Mouse (Mus musculus) bone marrow macrophage, adult 2 months (primary cell): ENCODE results near the gene Lalba. TPM values are rescaled to one million over a fixed set of nuclear protein-coding genes. Genes with fewer than 3 reads are reported as not detected.
A peak's percentile ranks its signal among the peaks of the same experiment; 100 is the strongest.

Source experiments
- H3K27ac ChIP-seq: 2 replicates; pipeline ENCODE4 v1.5.1; 2012; ENCODE audit warnings: low read depth, low read length; ENCODE audit not compliant: insufficient read depth
- H3K4me1 ChIP-seq: 2 replicates; pipeline ENCODE4 v1.6.1; 2012; ENCODE audit warnings: low read length; ENCODE audit not compliant: control insufficient read depth, insufficient read depth
- H3K4me3 ChIP-seq: 2 replicates; pipeline ENCODE4 v1.5.1; 2012; ENCODE audit warnings: mild to moderate bottlenecking, low read length, moderate library complexity; ENCODE audit not compliant: insufficient read depth
- CTCF ChIP-seq: IDR thresholded peaks from 2 replicates; pipeline ENCODE4 v1.5.1; 2012; ENCODE audit warnings: low read depth, mild to moderate bottlenecking, low read length, moderate library complexity
- POLR2A ChIP-seq: IDR thresholded peaks from 2 replicates; pipeline ENCODE4 v1.6.1; 2012; ENCODE audit warnings: mild to moderate bottlenecking, low read depth, low read length, borderline replicate concordance
- polyA plus RNA-seq: library from polyadenylated mRNA; stranded (reverse); fragments of >200 nt; gene quantifications from 2 replicates; pipeline ENCODE4 v1.2.4, GENCODE M21; 2012; ENCODE audit not compliant: missing spikeins, insufficient read depth, insufficient read length

The Lalba gene
- polyA plus RNA-seq, 1 experiment: not detected

DNA sequence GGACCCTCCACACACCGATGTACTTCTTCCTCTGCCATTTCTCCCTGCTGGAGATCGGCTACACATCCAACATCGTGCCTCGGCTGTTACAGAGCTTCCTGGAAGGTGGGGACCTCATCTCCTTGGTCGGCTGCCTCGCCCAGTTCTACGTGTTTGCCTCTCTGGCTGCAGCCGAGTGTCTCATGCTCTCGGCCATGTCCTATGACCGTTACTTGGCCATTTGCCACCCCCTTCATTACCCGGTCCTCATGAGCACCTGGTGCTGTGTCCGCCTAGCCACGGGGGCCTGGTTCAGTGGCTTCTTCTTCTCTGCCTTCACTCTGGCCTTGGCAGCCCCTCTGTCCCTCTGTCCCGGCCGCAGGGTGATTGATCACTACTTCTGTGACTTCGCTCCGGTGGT is 15.1 kb upstream of the Lalba start:
- TF ChIP-seq POLR2A (no peak), CTCF (no peak)
- no peaks in the 10 kb centered on the region for H3K4me1 ChIP-seq
- no peak overlapping the region for H3K27ac ChIP-seq
- no peak overlapping the region for H3K4me3 ChIP-seq

DNA sequence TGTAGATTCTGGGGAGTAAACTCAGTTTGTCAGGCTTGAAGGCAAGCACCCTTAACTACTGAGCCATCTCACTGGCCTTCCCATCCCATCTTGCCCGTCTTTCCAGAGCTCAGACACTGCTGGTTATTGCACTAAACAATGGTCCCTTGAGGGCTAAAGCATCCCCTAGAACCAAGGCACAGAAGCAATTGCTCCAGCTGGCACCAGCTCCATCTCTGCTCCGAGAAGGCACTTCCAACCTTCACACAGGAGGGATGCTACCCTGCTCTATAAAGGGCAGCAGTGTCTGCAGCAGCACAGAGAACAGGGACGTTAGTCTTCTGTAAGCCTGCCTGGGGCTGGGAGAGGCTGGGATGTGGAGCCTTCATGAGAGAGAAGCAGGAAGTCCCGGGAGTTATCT is 9.6 kb upstream of the Lalba start, which contains the start of gene Olfr279:
Gene Olfr279, plus strand, starts transcription at position 301 of the 400 bp plus-strand sequence.
- Histone ChIP-seq H3K4me3 (no peak within 1 kb of the TSS), H3K4me1 (no peaks in the 10 kb centered on the region), H3K27ac (no peak within 1 kb of the TSS)
- TF ChIP-seq CTCF (no peak), POLR2A (no peak)

GRCm38 (mm10) chr15:98491332-98491731 is 8.8 kb upstream of the Lalba start:
- H3K4me3 ChIP-seq: no peak overlapping the region
- no peak for TF ChIP-seq CTCF
- TF ChIP-seq POLR2A: no peak
- no peaks in the 10 kb centered on the region for H3K4me1 ChIP-seq
- no peak overlapping the region for H3K27ac ChIP-seq

GRCm38 (mm10) chr15:98486433-98487021 is 4.0 kb upstream of the Lalba start:
- Histone ChIP-seq H3K4me3 (no peak overlapping the region), H3K4me1 (peaks cover 14% of the 10 kb centered on the region), H3K27ac (no peak overlapping the region)
- TF ChIP-seq POLR2A (no peak), CTCF (no peak)

- Histone ChIP-seq H3K4me1 (peaks cover 14% of the 10 kb centered on the region), H3K4me3 (peak overlapping the region; percentile 5; the same call in 1 of the 2 replicates), H3K27ac (peak overlapping the region; percentile 94)
- TF ChIP-seq CTCF (no peak), POLR2A (no peak)
These were observed 1.7 kb upstream of the Lalba start for GRCm38 (mm10) chr15:98483907-98484886.

GRCm38 (mm10) chr15:98479568-98480102 is 2.9 kb downstream of the Lalba start:
- no peak overlapping the region for H3K27ac ChIP-seq
- H3K4me1 ChIP-seq: peaks cover 11% of the 10 kb centered on the region
- no peak overlapping the region for H3K4me3 ChIP-seq
- TF ChIP-seq POLR2A: no peak
- no peak for TF ChIP-seq CTCF

- TF ChIP-seq POLR2A: no peak
- TF ChIP-seq CTCF: no peak
- Histone ChIP-seq H3K27ac (no peak overlapping the region), H3K4me3 (no peak overlapping the region), H3K4me1 (no peaks in the 10 kb centered on the region)
These were observed 6.2 kb downstream of the Lalba start for GRCm38 (mm10) chr15:98476281-98476680.

DNA sequence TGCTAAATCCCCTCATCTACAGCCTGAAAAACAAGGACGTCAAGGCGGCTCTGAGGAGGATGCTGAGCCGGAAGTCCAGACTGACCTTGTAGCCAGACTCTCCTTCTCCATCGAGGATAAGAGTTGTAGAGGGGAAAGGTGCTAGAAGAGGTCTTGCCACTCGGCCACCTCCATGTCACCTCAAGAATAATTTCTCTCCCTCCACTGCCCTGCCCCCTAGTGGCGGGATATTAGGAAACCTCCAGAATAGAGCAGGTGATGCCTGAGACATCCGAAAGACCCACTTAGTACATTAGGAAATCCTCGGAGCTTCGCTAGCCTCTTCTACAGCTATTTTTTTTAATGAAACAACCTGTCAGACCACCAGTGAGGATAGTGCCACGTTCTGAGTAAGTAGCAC is 7.1 kb downstream of the Lalba start:
- TF ChIP-seq POLR2A (no peak), CTCF (peak; percentile 40; the same call in 1 of the 2 replicates)
- Histone ChIP-seq H3K27ac (no peak overlapping the region), H3K4me3 (no peak overlapping the region), H3K4me1 (no peaks in the 10 kb centered on the region)

GRCm38 (mm10) chr15:98474958-98475357 is 7.6 kb downstream of the Lalba start:
- H3K4me3 ChIP-seq: no peak overlapping the region
- H3K27ac ChIP-seq: no peak overlapping the region
- no peak for TF ChIP-seq CTCF
- no peak for TF ChIP-seq POLR2A
- no peaks in the 10 kb centered on the region for H3K4me1 ChIP-seq
